Mouse (Mus musculus) kidney, adult 10 weeks (tissue): ENCODE results near the gene Abcf3. TPM values are rescaled to one million over a fixed set of nuclear protein-coding genes. Genes with fewer than 3 reads are reported as not detected.

ENCODE experiments used
- polyA plus RNA-seq: library from polyadenylated mRNA; stranded (reverse); fragments of 350-450 nt; fragmentation: Illumina TruSeq; extraction: RNeasy Lipid Tissue Mini Kit (QIAGEN cat#74804); gene quantifications from one replicate; pipeline ENCODE4 v1.2.3, GENCODE M21; 2014; ENCODE audit warnings: low read depth, low replicate concordance

The Abcf3 gene
- polyA plus RNA-seq: 19.3 TPM

GRCm38 (mm10) chr16:20548096-20548948, at the start of gene Abcf3:
Abcf3 (plus strand) TSS chr16:20548577.

DNA sequence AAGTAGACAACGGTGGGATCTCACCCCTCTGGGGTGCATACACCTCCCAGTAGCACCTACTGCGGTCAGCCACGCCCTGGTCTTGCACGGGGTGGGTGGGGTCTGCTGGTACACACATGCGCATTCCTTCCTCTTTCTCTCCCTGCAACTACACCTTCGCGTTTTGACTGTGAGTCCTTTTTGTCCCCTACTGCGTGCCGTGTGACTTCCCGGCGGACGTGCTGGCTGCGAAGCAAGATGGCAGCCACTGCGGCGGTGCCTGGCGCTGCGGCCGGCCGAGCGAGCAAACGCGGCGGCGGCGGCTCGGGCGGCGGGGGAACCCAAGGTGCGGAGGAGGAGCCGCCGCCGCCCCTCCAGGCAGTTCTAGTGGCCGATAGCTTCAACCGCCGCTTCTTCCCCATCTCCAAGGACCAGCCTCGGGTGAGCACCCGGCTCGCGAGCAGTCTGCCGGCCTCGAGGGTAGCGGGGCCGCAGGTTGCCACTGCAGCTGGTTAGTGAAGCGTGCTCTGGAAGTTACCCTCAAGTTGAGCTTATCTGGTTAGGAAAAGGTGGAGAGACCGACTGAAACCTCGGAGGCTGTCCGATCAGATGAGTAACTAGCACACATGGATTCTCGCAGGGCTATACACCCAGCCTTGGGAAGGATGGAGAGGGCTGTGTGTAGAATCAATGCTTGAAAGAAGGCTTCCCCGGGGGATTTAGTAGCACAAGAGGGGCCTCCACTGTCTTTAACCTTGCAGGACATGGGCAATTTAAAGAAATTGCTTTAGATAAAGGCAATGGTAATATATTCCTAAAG, 49.5 kb upstream of the Abcf3 start, which contains the start of gene Eif2b5:
TSS of gene Eif2b5 (plus strand) at position 141 of the 799 bp plus-strand sequence.

DNA sequence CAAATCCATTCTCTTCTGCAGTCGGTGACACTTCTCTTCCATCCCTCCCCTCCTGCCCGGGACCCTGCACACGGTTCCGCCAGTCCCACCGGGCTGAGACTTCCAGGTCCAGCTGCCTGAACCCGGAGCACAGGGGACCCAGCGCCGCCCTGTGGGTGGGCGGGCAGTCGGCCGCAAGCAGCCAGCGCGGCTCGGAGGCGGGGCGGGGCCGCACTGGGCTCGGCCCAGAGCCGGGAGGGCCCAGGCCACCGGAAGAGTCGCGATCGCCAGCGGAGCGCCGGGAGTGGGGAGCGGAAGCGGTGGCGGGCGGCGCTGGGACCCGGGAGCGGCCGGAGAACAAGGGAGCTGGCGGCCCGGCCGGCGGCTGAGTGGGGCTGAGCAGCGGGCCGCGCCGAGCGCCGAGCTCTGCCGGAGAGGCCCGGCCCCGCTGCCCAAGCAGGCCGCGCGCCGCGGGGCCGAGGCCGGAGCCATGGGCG, 31.6 kb upstream of the Abcf3 start, which contains the start of gene Dvl3:
TSS of gene Dvl3 (plus strand) at position 257 of the 476 bp plus-strand sequence.

GRCm38 (mm10) chr16:20535296-20536080, 12.9 kb upstream of the Abcf3 start, which contains the start of gene Ap2m1:
Ap2m1 (plus strand) TSS chr16:20535478.

DNA sequence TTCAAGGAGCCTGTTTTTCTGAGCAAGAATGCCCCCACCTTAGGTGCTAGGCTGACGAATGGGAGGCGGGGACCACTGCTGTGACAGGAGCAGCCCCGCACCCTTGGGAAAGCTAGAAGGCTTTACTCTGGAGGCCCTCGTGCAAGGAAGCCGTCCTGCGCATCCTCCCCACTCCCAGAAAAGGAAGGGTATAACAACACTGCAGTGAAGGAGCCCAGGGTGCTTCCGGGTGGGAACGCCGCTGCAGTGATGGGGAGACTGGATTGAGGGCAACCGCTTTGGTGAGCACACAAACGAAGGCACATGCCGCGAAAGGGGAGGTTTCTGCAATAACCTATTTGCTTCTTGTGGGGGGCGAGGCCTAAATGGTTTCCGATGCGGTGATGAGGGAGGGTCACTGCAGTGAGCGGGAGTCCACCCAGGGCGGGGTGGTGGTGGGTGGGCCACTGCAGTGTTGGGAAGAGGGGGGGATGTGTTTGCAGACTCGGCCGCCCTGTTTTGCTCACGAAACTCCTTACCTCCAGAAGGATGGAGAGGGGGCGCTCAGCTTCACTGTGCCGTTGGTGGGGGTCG, 41.1 kb downstream of the Abcf3 start, which contains the start of gene Vwa5b2:
TSS of gene Vwa5b2 (plus strand) at position 106 of the 573 bp plus-strand sequence.

Other genes with a start within 250 kb of the Abcf3 start
- gene Parl, start 246.2 kb upstream of the Abcf3 start, polyA plus RNA-seq: 59.5 TPM
- gene Cyp2ab1, start 223.2 kb upstream of the Abcf3 start, polyA plus RNA-seq: not detected
- gene Abcc5, start 122.2 kb upstream of the Abcf3 start, polyA plus RNA-seq: 30.8 TPM
- gene Eif2b5, start 49.8 kb upstream of the Abcf3 start, polyA plus RNA-seq: 11.9 TPM
- gene Dvl3, start 31.6 kb upstream of the Abcf3 start, polyA plus RNA-seq: 18.8 TPM
- 132 TPM for gene Ap2m1, start 13.1 kb upstream of the Abcf3 start, polyA plus RNA-seq
- not detected for gene Vwa5b2, start 40.9 kb downstream of the Abcf3 start, polyA plus RNA-seq
- gene Eef1akmt4, start 63.0 kb downstream of the Abcf3 start, polyA plus RNA-seq: 0.57 TPM
- gene Gm49333, start 63.0 kb downstream of the Abcf3 start, polyA plus RNA-seq: not detected
- 4.7 TPM for gene Alg3, start 63.2 kb downstream of the Abcf3 start, polyA plus RNA-seq
- gene Camk2n2, start 72.7 kb downstream of the Abcf3 start, polyA plus RNA-seq: 0.49 TPM
- not detected for gene Ece2, start 81.3 kb downstream of the Abcf3 start, polyA plus RNA-seq
- 67.2 TPM for gene Psmd2, start 103.1 kb downstream of the Abcf3 start, polyA plus RNA-seq
- 88.1 TPM for gene Eif4g1, start 119.7 kb downstream of the Abcf3 start, polyA plus RNA-seq
- gene Fam131a, start 144.7 kb downstream of the Abcf3 start, polyA plus RNA-seq: not detected
- 16.5 TPM for gene Polr2h, start 169.1 kb downstream of the Abcf3 start, polyA plus RNA-seq
- not detected for gene Clcn2, start 169.2 kb downstream of the Abcf3 start, polyA plus RNA-seq
- gene Chrd, start 184.6 kb downstream of the Abcf3 start, polyA plus RNA-seq: 0.24 TPM
- 0.36 TPM for gene Thpo, start 185.9 kb downstream of the Abcf3 start, polyA plus RNA-seq